Mouse (Mus musculus) layer of hippocampus, postnatal 10 days (tissue): ENCODE results near the gene Copa. TPM values are rescaled to one million over a fixed set of nuclear protein-coding genes. Genes with fewer than 3 reads are reported as not detected.

Source experiments
- DNase-seq, 2 experiments: peaks; one replicate each; pipeline ENCODE4 v3.0.0; 2021; ENCODE audit warnings: low spot score in 2 of 2
- long read RNA-seq: library from polyadenylated mRNA; stranded (forward); transcript quantifications from one replicate; pipeline ENCODE4 v2.0.0, GENCODE M21; 2023
- total RNA-seq, 2 experiments: library from RNA; stranded (reverse); gene quantifications; 2 replicates each; pipeline ENCODE4 v1.2.3; 2021

Gene Copa
- total RNA-seq = 100 to 1,000 TPM; 165 TPM
- long read RNA-seq, full-length matches to known transcripts = 44 of 67 reads
- long read RNA-seq, partial matches to known transcripts = 17 of 67 reads
- long read RNA-seq, other reads (novel, unspliced or antisense) = 6 of 67 reads

DNA sequence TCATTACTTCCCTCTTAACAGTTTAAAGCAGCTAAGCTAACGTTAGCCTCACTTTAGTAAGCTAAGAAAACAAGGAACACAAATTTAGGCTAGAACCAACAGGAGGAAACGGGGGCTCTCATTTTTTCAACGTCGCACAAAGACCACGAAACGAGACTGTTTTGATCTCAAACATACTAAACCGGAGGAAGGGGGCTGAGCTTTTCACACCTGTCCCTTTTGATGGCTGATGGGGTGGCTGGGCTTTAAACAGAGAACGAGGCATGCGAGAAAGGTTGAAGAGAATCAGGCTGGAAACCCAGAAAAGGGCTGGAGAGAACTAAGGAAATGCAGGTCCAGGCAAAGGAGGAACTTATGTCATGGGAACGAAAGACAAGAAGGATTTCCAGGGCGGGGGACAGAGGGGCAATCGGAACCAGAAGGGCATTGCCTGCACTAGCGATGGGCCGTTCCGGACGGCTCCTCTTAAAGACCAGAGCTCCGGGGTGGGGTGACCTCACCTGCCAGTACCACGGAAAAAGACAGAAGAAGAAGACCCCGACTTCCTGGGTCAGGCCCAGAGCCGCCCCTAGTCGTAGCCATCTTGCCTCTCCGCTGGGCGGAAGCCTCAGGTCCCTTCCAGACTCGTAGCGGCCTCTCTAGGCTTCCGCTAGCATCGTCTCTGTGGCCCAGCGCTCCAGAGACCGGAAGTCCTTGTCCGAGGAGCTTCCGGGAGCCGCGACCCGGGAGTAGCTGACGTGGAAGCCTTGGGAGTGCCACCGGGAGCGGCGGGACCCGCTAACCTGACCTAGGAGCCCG lies at the start of gene Copa, which contains the start of gene Ncstn:
TSS of gene Copa (plus strand) at position 429 of the 798 bp plus-strand sequence.
TSS of gene Ncstn (minus strand) at position 695 of the 798 bp plus-strand sequence.
- DNase-seq = peak; percentile 91 to 94

DNA sequence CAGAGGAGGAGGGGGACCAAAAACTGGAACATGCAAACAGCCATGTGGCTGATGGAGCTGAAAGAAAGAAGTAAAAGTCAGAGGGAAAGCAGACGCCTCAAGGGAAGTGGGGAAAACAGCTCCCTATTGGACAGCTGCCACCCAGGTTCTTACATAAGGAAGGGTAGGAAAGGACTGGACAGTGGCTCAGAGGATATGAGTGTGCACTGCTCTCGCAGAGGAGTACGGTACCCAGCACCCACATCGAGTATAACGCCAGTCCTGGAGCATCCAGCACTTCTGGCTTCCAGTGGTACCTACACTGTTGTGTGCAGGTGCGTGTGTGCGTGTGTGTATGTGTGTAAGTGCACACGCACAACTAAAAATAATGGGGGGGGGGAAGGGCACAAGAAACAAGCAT lies 35.9 kb upstream of the Copa start:
- DNase-seq = no peak

DNA sequence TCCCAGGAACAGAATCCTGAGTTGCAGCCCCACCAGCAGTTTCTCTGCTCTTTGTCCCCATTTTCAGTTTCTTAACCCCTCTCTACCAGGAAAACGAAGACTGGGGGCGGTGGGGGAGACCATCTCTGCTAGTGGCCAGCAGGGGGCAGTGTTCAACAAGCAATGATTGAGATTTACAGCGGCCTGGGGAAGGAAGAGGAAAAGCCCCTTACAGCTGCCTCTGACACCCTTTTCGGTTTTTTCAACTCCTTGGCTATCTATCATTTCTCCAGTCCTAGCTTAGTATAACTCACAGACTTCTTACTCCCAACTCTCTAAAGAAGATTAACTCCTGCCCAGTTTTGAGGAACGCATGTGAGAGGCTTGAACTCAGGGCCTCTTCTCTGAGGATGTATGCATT lies 35.4 kb upstream of the Copa start:
- DNase-seq = peak; percentile 83 to 85

DNA sequence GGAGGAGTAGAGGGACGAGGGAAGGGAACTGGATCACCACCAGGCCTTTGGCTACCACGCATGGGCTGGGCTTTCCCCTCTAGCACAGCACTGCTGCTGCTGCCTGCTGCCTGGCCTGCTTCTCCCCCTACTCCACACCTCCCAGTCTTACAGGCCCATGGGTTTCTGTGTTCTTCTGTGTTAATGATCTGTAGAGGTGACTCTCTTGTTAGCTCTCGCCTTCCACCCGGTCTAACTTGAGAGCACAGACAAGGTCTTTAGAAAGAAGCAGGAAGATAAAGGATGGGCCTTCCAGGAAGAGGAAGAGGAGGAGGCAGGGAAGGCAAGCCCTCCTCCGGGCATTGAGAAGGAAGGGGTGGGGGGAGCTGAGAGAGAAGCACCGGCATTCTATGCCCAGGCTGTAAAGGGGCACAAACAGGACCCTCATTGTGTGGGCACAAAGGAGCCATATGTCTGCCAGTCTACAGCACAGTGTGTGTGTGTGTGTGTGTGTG lies 34.0 kb upstream of the Copa start:
- DNase-seq = no peak

DNA sequence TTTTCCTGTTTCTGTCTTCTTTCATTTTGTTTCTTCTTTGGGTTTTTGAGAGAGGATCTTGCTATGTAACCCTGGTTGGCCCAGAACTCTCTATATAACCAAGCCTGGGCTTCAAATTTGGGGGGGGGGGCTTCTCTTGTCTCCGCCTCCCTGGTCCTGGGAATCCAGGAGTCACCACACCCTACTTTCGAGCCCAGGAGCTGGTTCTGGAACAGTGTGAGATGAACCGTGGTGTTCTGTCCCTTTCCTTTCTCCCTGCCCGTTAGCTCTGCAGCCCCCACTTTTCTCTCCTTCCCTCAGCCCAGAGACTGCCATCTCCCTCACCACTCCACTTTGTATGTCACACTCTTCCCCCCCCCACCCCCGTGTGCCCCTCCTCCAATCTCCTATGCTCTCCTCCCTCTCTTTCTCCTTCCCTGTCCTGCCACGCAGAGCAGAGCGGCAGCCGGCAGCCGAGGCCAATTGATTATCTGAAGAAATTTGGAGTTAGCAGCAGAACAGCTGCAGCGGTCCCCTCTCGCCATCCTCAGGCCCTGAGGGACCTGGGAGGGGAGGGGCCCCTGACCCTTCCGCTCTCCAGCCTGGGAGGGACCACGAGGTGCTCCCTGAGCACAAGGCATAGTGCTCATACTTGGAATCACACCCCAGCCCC lies 33.1 kb upstream of the Copa start:
- DNase-seq = no peak

DNA sequence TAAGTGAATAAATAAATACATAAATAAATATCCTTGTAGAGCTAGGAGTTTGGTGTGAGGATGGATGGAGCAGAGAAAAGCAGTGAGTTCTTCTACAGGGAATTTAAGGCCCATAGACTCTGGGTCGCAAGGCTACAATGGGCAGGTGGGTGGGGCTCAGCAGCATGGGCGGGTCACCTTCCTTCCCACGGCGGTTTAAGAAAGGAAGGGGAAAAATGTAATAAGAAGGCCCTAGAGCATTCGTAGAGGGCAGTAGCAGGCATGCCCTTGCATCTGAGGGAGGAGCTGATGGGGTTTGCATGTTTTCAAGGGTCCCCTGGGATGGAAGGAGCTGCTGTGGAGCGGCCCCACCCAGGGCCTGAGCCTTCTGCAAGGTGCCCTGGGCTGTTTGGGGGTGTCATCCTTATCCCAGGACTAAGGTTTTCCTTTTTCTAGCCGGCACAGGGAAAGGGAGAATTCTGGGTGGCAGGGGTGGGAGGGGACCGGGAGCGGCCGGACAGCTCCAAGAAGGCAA lies 29.5 kb upstream of the Copa start:
- no peak for DNase-seq

DNA sequence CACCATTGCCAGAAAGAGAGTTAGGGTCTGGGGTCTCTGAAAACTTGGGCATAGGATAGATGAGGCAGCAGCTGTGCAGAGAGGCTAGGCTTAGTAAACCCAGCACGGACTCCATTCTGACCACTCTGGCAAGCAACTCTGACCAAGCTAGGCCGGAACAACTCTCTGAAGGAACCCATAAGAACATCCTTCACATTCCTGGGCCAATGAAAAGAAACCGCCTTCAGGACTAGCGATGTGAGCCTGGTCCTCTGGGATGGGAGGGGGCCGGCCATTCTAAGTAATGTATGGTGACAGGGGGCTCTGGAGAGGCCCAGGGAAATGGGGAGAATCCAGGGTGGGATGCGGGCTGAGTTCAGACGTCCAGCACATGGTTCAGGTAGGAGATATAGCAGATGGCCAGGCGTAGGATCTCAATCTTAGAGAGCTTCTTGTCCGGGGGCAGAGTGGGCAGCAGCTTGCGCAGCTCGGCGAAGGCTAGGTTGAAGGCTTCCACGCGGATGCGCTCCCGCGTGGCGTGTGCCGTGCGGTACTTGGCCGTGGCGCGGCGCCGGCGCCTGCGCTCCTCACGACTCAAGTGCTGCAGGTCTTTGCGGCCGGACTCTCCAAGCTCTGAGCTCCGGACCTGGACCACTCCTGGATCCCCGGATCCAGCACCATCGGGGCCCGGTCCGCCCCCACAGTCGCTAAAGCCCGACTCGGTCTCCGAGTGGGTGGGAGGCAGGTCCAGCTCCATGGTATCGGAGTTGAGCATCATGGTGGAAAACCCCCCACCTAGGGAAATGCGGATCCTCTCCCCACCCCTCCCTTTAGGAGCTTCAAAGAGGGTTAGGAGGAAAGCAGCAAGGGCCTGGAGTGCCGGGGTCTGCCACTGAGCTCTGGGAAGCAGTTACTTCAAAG lies 28.5 kb upstream of the Copa start:
- DNase-seq = no peak

DNA sequence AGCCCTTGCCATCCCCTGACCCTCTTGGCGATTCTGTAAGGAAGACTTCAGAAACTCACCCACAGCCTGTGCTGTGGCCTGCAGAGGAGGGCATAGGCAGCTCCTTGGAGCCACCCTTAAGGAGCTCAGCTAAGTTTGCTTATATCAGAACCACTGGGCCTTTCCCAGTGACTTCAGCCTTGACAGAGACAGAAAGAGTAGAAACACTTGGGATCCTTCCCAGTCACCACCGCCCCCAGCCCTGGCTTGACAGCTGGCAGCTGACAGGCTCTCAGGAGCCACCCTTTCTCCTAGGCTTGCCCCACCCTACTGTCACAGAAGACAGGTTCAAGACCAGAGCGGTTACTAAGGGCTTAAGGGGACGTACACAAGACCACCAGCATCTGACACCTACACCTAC lies 26.1 kb upstream of the Copa start:
- DNase-seq = no peak

DNA sequence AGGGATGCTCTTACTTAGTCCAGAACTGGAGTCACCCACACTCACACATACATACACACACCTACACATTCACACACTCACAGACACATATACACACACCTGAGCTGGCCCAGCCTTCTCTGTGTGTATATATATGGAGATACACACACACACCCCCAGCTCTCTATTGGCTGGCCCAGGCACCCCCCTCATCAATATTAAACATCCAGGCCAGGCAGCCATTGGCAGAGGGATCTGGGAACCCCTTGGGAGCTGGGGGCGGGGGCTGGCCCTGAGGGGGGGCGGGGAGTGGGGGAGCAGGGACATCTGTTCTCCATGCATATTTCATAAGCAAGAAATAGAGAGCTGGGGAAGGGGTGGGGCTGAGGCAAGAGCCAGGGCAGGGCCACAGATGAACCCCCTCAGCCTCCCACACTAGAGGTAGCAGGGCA lies 24.8 kb upstream of the Copa start, which contains the start of gene Nhlh1:
TSS of gene Nhlh1 (minus strand) at position 83 of the 431 bp plus-strand sequence.
- no peak for DNase-seq

DNA sequence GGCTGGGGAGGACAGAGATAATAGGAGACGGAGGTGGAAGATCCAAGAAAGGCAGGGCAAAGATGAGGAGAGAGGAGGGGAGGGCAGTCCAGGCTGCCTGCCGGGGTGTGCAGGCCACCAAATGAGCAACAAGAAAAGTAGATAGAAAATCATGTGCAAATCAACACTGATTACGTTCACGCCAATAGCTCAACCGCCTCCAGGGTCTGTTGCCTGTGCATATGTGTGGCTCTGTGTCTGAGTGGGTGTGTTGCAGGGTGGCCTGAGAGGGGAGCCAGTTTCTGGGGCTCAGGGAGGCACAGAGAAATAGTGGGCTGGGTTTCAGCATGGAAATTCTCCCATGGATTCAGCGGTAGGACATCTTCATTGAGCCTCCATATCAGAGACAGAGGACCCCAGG lies 24.0 kb upstream of the Copa start:
- no peak for DNase-seq

DNA sequence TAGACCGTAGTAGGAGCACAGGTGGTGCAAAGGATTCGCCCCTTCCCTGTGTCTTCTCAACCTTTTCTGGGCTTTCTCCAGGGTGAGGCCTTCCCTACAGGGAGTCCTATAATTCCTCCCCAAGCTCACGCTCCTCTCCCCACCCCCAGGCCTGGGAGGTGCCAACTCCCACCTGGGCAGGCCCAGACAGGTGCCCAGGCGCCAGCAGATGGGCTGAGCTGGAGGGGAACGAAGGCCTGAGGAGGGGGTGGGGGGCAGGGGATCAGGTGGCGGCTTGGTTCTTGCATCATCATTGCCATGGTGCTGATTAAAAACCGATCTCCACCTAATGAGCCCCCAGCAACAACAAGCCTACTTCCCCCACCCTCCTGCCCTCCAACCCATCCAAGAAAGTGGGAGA lies 23.5 kb upstream of the Copa start:
- DNase-seq = no peak

DNA sequence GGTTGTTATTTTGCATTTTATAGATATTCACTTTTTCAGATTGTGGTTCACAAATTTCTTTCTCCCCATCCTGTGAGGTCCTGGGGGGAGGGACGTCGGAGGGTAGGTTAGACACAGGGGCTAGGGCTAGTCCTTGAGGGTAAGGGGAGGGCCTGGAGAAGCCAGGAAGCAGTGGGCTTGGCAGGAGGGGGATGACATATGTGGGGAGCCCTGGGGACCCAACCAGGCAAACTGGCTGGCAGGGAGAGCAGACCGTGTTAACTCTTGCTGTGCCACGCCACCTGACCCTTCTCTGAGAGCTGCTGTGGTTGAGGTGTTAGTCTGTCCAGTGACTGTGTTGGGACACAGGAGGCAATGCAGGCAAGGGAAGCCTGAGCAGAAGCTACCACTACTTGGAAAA lies 21.7 kb upstream of the Copa start:
- no peak for DNase-seq

DNA sequence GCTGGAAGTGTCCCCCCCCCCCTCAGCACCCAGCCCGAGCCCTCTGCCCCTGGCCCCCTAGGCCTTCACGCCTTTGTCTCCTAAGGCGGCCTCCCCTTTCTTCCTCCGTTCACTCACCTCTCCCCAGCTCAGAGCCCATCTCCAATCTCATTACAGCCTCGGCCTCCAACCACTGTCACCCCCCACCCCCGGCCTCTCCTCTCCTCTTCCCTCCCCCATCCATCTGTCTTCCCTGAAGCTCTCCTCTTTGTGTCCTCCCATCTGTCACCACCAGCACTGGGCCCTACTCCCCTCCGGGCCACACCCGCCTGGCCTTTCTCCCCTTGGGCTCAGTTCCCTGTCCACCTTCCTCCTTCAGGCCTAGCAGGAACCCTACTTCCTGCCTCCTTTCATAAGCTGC lies 21.1 kb upstream of the Copa start:
- DNase-seq = no peak

DNA sequence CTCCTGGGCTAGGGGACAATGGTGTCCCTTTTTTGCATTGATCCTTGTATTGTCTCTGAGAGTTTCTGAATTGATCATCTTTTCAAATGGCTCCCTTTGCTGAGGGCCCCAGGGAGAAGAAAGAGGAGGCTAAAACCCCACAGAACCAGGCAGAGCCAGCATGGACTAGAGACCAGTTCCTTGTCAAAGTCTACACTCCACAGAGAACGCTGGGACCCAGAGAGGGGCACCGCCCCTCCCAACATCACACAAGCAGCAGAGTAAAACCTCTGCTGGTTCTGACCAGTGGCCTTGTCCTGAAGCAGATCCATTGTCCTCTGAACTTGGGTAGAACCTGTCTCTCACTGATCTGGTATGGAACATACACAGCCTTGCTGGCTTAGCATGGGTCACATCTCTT lies 20.2 kb upstream of the Copa start:
- DNase-seq = no peak

DNA sequence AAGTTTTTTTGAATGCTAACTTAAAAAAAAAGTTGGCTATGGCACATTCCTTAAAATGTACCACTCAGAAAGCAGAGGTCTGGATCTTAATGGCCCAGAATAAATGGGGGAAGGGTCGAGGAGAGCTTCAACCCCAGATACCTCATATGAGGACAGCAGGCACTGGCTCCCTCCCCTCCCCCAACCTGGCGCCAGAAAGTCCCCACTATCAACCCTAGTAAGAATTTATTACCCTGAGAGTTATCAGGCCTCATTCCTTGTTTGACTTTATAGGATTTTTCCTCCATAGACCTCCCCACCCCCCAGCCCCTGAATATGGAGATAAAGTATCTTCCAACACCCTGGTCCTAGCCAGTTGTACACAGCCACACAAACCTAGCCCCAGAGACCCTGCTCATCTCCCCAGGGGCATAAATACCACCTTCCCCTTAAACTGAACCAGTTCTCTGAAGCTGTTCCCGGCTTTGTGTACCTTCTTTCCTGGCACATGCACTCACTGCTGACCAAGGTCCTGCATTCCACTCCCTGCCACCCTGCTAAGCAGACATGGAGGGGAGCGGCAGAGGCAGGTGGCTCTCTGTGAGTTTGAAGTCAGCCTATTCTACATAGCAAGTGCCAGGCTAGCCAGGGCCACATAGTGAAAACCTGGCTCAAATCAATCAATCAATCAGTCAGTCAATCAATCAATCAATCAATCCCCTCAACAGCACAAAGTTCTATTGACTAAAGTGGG lies 18.9 kb upstream of the Copa start:
- no peak for DNase-seq

DNA sequence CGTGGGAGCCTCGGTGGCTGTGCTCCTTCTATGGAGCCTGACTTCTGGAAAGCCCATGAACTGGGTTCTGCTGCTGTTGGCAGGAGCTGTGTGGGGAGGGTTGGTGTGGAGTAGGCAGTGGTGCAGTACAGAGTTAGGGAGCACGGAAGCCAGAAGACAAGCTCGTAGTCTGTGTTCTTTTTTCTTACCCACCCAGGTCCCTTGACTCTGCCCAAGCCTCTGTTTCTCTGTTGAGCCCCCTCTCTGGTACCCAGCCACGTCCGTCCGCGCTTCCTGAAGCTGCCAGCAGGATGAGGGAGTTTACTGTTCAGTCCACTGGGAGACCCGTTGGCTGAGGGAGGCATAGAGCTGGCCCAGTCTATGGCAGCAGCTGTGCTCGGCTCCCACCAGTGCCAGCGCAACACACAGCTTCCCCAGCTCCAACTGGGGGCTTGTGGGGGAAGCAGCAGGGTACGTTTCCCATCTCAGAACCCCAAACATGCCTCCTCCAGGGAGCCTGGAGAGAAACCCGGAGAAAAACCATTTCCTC lies 17.7 kb upstream of the Copa start:
- peak; percentile 65 to 68 for DNase-seq

DNA sequence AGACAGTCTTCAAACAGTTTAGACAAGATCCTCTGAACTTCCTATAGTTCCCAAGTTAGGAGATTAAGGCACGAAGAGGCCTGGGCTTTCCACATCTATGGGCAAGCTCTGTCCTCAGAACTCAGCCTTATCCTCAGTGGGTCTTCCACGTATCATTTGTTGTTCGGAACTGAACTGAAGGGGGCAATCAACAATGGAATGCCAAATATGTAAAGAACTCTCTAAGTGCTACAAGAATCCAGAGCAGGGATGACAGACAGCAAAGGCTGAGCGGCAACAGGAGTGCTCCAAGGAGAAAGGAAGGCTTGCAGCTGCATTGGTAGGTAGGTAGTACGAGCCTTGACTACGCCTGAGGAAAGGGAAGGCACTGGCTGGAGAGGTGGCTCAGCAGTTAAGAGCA lies 12.1 kb upstream of the Copa start:
- no peak for DNase-seq

DNA sequence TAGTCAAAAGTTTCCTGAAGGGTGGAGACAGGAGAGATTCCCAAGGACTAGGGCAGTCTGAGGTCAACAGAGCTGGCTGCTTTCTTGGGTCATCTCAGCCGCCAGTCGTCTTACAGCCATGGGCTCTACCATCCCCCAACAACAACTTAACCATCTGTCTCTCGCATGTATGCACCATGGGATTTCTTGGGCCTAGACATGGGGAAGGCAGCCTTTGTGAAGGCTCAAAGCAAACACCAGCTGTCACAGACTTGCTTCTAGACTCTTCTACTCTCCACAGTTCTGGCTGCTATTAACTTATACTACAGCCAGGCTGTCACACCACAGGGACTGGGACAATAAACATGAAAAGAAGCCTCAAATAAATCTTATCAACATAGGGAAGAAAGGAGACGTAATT lies 10.8 kb upstream of the Copa start:
- DNase-seq = no peak

DNA sequence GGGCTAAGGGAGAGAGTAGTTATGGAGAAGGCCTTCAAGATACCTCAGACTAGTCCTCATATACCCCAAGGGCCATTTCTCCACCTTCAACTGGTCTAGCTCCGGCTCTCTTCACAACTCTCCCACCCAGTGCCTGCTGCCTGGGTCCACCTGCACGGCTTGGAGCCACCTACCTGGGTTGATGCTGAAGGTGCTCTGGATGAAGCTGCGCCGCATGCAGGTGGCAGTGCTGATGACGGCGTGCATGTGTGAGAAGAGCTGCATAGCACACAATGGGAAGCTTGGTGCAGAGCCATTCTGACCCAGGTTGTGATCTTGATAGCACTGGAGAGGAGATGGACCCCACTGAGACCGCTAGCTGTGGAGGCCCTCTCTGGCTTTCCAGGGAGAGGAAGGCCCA lies 9.7 kb upstream of the Copa start:
- DNase-seq = no peak

DNA sequence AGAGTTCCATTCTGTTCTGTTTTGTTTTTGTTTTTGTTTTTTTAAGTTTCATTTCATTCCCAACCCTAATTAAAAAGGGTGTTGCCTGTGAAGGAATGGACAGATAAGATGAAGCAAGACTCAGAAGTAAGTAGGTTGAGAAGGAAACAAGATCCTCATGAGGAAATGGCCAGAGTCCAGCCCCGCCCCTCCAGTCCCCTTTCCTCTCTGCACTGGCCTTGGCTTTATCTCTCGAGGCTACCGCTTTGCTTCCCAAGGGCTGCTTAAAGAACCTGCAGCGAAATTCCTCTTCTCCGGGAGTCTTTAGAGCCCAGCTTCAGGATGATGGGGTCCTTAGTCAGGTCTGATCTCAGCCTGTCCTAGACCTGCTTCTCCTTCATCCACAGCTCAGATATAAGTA lies 4.3 kb upstream of the Copa start:
- no peak for DNase-seq
